Mouse (Mus musculus) adrenal gland, postnatal 14 days (tissue): ENCODE results near the gene Lrrc23. TPM values are rescaled to one million over a fixed set of nuclear protein-coding genes. Genes with fewer than 3 reads are reported as not detected.

Source experiments
- DNase-seq: peaks from one replicate; pipeline ENCODE4 v3.0.0; 2021; ENCODE audit warnings: mixed read lengths
- total RNA-seq: library from RNA; stranded (reverse); gene quantifications from 2 replicates; pipeline ENCODE4 v1.2.3, GENCODE M21; 2021

Lrrc23 gene
- total RNA-seq, 1 experiment from 2014 or later: not detected

DNA sequence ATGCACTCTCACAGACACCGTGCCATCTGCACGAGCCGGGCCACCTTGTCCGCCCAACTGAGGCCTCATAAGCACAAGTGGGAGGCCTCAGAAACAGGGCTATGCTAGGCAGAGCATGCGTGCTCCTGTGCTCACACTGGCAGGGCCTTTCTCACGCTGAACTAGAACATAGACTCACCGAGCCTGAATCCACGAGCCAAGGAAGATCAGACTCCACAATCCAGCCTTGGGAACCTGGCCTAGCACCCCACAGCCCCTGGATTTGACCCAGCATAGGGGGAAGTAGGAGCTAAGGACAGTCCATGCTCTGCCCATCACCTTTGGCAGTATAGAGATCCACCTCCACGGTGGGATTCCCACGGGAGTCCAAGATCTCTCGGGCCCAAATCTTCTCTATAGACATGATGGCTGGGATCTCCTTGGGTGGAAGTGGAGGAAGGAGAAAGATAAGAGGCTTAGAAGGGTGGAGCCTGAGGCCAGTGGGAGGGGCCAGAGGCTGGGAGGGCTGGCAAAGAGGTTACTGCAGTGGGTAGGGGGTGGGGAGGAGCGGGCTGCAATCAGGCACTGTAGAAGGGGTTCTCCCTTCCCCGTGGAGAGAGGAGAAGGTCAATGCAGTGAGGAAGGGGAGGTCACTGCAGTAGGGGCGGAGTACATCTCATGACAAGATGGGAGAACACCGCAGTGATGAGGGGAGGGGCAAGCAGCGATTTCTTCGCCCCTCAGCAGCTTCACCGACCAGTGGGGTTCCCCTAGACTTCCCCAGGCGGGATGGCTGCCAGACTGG, 11.4 kb downstream of the Lrrc23 start:
- DNase-seq: no peak

DNA sequence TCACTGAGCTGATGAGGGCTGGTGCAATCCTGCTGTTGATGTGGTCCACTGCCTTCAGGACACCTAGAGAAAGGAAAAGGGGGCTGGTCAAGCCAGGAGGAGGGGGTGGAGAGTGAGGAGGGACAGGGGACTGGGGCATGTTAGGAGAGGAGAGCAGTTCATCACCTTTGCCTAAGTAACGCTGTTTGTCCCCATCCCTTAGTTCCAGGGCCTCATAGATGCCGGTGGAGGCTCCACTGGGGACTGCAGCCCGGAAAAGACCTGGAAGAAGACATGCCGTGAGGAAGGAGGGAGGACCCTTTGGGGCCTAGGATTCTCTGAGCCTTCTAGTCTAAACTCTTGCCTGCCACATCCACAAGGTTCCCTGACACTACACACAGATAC, 12.0 kb downstream of the Lrrc23 start:
- no peak for DNase-seq

DNA sequence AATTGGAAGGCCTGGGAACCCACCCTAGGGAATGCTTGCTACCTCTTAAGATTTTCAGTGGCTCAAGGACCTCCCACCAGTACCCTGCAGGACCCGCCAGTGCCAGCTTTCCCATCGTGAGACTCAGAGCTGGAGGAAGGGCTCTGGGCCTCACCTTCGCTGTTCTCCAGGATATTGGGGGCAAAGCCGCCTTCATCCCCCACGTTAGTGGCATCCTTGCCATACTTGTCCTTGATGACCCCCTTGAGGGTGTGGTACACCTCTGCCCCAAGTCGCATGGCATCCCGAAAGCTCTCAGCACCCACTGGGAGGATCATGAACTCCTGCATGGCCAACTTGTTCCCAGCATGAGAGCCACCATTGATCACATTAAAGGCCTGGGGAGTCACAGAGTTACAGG, 13.6 kb downstream of the Lrrc23 start:
- no peak for DNase-seq

DNA sequence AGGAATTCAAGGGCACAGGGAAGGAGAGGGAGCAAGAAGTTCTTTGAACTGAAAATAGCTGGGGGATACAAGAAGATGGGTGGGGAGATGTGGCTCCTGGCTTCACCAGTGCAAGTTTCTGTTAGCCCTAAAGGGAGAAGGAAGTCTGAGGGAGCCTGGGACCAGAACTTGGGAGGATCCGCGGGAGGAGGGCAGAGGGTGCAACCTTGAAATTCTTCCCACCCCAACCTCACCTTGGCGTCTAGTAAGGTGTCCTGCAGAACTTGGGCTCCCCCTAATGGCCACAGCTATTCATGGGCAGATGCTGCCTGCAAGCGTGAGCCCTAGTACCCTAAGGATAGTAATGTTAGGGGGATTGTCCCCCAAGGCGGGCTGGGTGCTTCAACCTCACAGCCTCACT, 20.3 kb downstream of the Lrrc23 start:
- DNase-seq: peak; percentile 93

DNA sequence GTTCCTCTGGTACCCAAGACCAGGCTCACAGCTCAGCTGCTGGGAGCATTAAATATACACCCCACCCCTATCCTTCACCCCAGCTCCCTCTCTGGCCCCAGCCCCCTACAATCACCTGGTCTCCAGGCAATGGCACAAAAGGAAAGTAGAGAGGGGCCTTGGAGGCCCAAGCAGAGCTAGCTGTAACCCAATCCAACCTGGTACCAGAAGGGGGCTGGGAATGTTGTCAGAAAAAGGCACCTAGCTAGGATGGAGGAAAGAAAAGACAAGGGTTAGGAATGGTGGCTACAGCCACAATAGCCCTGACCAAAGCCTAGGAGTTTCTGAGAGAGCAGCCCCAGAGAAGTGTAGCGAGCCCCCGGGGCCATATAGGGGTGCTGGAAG, 20.7 kb downstream of the Lrrc23 start:
- DNase-seq: no peak

DNA sequence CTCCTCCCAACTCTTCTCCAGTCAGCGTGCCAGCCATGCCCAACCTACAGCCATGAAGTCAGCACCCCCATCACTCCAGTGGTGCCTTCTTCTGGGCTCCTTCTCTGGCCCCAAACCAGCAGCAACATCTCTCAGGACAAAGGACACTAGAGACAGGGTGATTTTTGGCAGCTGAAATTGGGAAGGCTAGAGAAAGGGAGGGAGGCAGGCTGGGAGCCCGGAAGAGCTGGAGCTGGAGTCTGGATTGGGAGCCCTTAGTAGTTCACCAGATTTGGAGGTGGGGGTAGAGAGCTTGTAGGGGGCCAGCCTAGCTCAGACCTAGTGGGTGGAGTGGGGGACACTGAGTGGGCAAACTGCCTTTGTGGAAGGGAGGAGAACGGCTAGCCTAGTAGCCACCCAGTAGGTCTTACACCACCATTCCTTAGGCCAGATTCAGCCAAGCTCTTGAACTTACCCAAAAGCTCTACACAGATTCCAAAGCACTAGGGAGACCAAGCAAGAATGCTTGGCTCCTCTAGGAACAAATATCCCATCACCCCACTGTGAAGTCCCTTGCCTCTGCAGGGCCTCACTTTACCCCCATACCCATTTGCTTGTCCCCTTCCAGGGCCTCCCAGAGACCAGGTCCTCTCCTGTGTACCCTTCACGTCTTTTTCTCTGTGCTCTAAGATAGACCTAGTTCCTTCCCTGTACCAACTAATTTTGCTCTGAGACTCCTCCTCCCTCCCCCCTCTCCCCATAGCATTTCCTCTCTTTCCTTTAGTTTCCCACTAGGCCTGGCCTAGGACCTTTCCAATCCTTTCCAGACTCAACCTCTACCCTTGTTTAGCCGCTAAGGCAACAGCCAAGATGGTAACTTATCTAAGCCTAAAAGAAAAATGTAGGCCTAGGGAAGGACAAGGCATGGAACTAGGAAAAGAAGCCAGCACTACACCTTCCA, 21.3 kb downstream of the Lrrc23 start:
- peak; percentile 73 for DNase-seq

DNA sequence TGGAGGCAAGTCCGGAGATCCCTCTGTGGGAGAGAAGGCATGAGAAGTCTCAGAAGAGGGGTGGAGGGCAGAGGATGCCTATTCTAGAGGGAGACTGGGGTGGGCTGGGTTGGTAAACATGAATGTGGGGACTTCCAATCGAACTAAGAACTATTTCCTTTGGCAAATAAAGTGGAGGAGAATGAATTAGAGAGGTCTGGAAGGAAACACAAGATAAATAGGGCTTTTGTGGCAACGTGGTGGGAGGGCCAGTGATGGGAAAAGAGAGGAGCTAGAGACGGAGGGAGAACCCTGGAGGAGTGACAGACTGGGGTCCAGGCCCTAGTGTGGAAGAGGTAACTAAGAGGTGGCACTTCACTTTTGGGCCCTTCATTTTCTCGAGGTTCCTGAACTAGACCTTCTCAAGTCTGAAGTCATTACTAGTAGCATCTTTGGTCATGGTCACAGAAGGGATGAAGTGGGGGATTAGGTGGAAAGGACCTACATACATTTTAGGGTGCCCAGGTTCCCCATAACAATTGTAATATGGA, 22.1 kb downstream of the Lrrc23 start:
- no peak for DNase-seq

DNA sequence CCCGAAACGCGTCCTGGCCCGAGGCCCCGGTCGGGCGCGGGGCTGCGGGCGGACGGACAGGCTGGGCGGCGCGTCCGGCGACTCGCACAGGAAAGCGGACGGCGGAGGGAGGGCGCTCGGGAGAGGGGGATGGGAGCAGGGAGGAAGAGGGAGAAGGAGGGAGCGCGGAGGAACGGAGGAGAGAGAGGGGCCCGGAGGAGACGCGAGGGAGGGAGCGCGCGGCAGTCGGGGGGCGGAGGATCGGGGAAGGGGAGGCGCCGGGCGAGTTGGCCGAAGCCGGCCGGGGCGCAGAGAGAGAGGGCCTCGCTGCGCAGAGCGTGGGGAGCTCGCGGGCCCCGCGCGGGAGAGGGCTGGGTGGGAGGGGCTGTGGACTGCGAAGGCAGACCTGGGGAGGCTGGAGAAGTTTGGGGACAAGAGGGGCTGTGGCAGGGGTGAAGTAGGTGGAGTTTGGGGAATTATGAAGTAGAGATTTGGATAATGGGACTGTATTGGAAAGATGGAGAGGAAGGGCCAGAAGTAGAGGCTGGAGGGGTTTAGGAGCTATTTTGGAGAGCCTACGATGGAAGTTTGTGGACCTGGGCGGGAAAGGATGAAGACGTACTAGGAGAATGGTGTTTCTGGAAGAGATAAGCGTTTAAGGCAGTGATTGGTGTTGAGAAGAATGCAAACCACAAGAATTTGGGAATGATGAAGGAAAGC, 22.7 kb downstream of the Lrrc23 start:
- DNase-seq: peak; percentile 93

DNA sequence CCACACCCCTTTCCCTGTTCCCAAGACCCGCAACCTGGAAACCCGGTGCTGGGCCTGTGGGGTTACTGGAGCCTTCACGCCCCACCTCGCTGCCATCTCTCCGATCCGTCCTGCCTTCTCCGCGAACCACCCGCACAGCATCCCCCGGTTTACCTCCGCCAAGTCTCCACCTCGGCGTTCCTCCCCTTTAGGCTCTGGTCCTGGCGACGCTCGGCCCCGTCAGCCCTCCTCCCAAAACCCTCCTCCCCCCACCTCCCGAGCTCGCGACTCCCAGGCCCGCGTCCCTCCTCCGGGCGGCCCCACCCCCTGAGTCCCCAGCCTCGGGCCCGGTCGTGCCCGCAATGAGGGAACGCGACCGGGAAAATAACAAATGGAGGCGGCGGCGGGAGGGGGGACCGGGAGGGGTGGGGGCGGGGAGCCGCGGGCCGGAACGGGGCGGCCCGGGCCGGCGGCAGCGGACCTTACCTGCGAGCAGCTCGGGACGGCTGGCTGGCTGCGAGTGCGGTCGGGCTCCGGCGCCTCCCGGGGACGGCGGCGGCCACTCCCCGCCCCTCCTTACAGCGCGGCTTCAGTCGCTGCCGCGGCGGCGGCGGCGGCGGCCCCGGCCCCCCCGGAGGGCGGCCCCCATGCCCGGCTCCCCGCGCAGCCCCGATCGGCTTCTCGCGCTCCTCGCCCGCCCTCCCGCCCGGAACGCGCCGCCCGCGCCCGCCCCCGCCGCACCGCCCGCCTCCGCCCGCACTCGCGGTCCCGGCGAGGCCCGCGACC, 23.5 kb downstream of the Lrrc23 start, which contains the start of the genes Gm45234 and Atn1:
Gene Gm45234, minus strand, starts transcription at position 191 of the 765 bp plus-strand sequence.
Gene Atn1, minus strand, starts transcription at position 694 of the 765 bp plus-strand sequence.
- peak; percentile 89 for DNase-seq

DNA sequence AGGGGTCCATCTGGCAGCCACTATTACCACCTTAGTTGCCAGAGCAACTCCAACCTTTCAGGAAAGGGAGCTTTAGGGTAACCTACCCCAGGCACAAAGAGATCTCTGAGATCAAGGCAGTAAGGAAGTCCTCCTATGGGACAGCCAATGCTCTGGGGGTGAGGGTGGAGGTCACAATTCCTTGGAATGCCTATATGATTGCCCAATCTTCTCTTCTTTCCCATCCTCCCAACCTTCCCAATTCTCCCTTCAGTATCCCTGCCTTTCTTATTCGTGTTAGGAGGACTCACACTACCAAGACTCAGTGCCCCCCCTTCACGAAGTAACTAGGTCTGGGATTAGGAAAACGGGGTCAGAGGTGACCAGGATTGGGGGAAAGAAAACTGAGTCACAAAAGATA, 24.2 kb downstream of the Lrrc23 start:
- no peak for DNase-seq

DNA sequence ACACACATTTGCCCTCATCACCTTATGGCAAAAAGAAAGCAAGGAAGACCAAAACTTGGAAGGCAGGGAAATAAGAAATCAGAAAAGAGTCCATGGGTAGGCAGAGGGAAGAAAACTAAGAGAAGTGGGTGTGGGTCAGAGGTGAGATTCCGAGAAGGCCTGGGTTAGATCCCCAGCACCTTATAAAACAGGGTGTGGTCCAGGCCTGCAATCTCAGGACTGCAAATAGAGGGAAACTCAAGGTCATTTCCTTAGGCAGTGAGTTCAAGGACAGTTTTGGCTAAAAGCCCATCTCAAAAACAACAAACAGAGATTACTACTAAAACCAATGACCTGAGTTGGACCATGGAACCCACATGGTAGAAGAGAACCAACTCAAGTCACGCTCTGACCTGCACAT, 25.7 kb downstream of the Lrrc23 start:
- no peak for DNase-seq

DNA sequence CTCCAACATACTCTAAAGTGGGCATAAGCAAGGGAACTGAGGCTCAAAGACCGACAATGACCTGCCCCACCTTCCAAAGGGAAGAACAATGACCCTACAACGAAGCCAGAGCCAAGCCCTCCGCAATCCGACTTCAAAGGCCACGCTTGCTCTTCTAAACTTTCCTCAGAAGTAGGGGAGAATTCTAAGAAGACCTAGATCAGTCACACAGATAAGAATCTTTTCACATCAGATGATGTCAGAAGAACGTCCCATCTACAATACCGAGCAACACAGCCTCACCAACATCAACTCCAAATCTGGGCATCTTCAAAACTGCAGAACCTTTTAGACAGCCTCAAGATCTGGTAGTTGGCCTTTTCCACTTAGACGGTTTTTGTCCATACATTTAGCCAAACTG, 29.1 kb downstream of the Lrrc23 start:
- DNase-seq: no peak

DNA sequence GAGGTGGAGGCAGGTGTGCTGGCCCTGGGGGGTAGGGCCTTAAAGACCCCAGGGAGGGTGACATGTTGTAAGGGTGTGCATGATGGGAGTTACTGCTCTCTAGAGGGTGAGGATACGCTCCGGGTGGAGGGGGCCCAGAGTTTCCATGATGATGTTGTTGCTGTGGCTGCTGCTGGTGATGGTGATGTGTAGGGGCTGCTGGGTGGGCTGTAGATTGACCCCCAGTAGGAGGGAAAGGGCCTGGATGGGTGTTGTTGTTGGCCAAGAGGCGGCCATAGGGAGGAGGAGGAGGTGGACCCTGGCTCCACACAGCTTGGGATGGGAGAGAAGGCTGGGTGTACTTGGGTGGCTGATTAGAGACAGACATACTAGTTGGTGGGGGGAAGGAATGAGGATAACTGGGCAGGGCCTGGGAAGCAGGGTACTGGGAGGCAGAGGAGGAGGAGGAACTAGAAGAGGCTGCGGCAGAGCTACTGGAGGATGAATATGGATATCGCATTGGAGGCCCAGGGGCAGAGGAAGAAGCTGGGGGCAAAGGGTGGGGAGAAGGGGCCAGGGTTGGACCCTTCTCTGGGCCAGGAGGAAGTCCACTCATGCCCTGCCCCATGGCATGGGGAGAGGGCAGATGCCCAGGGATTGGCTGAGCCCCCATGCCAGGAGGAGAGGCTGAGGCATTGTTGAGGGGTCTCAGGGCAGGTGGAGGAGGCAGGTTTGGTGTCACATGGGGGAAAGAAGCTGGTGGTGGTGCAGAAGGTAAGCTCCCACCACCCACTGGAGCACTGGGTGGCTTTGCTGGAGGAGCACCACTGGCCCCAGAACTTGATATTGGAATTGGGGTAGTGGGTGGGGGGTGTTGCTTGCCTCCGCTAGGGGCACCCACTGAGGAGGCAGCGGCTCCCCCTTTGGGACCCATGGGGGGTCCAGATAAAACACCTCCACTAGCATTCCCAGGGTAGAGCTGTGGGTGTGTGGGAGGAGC, 32.6 kb downstream of the Lrrc23 start:
- DNase-seq: no peak

DNA sequence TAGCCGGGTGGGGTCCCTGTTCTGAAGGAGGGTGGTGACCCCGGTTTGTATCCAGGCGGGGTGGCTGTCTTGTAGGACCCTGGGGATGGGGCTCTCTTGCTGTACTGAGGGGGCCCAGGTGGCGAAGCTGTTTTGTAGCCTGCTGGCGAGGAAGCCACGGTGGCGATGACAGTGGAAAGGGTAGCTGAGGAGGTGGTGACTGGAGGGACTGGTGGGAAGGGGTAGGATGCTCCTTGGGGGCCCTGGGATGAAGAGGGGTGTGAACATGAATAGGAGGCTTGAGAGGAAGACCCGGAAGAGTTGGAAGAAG, 33.3 kb downstream of the Lrrc23 start:
- DNase-seq: no peak

DNA sequence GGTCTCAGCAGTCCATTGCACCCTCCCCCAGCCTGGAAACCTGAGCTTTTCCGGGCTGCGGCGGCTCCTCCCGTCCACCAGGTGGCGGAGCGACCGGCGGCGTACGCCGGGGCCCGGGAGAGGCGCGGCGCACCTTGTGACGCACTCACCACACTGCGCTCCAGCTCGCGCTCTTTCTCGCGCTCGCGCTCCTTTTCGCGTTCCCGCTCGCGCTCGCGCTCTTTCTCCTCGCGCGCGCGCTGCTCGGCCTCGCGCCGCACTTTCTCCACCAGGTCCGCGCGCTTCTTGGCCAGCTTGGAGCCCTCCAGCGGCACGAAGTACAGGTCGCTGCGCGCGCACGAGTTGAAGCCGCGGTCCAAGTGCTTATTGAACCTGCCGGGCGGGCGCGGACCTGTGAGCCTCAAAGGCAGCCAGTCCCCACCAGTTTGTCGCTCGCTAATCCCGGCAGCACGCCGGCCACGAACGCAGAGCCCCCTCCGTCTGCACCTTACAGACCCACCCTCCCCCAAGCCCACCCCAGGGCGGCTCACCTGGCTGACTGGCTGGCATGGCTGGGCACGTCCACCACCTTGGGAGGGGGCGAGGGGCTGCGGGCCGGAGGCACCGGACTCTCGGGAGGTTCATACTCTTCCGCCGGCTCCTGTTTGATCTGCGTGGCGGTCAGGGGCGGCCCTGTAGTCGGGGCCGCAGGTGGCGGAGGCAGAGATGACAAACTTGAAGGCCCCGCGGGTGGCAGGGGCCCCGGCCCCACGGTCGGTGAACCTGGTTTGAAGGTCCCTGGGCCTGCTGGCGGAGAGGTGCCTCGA, 33.8 kb downstream of the Lrrc23 start:
- DNase-seq: peak; percentile 97

DNA sequence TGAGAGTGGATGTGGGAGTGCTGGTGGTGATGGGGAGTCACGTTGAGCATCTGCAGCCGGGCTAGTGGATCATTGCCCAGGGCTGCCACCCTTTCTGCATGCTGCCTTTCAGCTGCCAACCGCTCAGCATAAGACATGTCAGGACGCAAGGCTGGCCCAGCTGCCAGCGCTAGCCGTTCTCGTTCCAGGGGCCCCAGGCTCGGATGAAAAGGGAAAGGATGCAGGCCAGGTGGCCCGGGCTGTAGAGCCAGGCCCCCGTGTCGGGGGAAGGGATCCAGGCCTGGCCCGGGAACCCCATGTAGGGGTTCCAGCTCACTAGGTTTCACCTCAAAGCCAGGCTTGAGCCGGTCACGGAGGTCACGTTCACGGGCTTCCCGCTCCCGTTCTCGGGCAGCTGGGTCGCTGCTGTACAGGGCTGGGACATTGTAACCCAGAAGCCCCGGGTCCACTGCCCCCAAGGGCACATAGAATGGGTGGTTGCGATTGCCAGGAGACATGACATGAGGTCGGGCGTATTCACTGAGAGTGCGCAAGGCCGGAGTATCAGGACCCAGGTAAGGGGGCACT, 34.7 kb downstream of the Lrrc23 start:
- no peak for DNase-seq

DNA sequence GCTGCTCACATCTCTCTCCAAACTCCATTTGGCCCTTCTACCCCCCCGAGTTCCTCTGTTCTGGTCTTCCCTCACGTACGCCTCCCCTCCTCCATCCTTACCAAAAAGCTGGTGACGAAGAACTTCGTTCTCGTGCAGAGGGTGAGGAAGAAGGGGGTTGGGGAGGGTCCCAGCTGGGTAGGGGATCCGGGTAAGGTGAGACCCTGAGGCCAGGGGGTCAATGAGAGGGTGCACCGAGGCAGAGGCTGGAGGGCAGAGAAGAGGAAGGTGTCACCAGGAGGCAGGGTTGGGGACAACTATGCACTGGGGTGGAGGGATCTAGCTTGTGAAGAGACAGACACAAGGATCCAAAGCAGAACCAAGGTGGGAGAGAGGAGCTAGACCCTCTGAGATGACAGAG, 35.9 kb downstream of the Lrrc23 start:
- DNase-seq: no peak

DNA sequence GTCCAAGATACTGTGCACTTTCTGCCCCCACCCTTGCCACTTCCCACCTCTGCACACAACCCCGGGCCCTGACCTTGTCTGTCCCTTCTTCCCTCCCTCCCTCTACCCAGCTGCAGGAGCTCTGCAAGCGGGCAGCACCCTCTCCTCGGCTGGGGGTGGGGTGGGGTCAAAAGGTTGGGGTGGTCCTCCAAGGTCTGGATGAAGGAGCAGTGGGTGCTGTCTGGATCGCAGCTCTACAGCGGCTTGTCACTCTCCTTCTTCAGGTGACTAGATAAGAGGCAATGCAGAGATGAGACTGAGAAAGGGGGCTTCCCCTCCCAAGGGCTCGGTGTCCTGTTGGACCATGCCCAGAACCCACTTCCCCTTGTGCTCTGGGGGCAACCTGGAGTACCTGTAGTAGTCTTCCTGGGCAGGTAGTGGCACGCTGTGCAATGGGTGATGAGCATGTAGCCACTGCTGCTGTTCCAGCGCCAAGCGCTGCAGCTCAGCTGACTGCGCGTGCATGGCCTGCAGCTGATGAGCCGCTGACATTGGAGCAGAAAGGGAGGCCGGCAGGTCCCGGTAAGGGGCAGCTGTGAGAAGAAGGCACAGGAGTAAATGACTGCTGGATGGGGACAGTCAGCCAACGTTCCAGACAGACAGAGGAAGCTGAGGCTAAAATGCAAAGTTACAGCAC, 36.5 kb downstream of the Lrrc23 start:
- DNase-seq: no peak

DNA sequence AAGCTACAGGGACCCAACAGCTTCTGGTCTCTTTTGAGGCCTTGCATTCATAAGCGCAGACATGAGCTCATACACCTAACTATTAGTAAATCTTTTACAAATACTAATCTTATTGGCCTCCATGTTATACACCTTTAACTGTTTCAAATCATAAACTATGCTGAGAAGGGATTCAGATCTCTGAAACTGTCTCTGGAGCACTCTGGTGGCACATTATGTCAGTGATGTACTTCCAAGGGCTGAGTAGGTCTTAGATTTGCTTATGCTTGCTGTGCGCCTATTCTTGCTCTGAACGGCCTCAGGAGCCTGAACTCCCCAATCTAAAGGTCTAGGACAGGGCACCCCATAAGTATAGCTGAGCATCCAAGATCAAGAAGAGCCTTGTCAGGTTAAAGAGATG, 37.7 kb downstream of the Lrrc23 start:
- DNase-seq: no peak
